Mouse (Mus musculus) liver, adult 2 months (tissue): ENCODE data around the gene Atp8b4. TPM values are rescaled to one million over a fixed set of nuclear protein-coding genes. Genes with fewer than 3 reads are reported as not detected.

Experiments used
- DNase-seq: peaks from one replicate; pipeline ENCODE4 v3.0.0-alpha.2; 2011; ENCODE audit warnings: low read depth, low spot score; ENCODE audit errors: extremely low read depth
- H3K27ac ChIP-seq: fragments of 200-500 bp; replicated peaks from 2 replicates; pipeline ENCODE4 v1.5.1; 2012; ENCODE audit warnings: low read depth, mild to moderate bottlenecking, control low read depth, inconsistent platforms, low read length; ENCODE audit not compliant: insufficient read depth
- H3K27me3 ChIP-seq: fragments of 200-500 bp; 2 replicates; pipeline ENCODE4 v1.6.1; 2012; ENCODE audit warnings: mild to moderate bottlenecking, moderate library complexity, low read length, inconsistent platforms; ENCODE audit not compliant: control insufficient read depth, insufficient read depth
- H3K36me3 ChIP-seq: fragments of 200-500 bp; 2 replicates; pipeline ENCODE4 v1.6.1; 2012; ENCODE audit warnings: low read length, inconsistent platforms; ENCODE audit not compliant: control insufficient read depth, insufficient read depth
- H3K4me1 ChIP-seq: fragments of 200-500 bp; 2 replicates; pipeline ENCODE4 v1.6.1; 2011; ENCODE audit warnings: low read length; ENCODE audit not compliant: control insufficient read depth, insufficient read depth
- H3K4me3 ChIP-seq: fragments of 200-500 bp; 2 replicates; pipeline ENCODE4 v1.5.1; 2011; ENCODE audit warnings: low read depth, mild to moderate bottlenecking, control low read depth, low read length, moderate library complexity; ENCODE audit not compliant: insufficient read depth
- H3K79me2 ChIP-seq: fragments of 200-500 bp; 2 replicates; pipeline ENCODE4 v1.6.1; 2012; ENCODE audit warnings: inconsistent platforms, mild to moderate bottlenecking, low read length, moderate library complexity; ENCODE audit not compliant: control insufficient read depth, insufficient read depth
- H3K9ac ChIP-seq: fragments of 200-500 bp; 2 replicates; pipeline ENCODE4 v1.6.1; 2012; ENCODE audit warnings: low read depth, mild to moderate bottlenecking, control low read depth, inconsistent platforms, low read length
- CTCF ChIP-seq: fragments of 200-500 bp; IDR thresholded peaks from 2 replicates; pipeline ENCODE4 v1.5.1; 2011; ENCODE audit warnings: low read depth, low read length, control low read depth
- POLR2A ChIP-seq: fragments of 200-500 bp; IDR thresholded peaks from 2 replicates; pipeline ENCODE4 v1.6.1; 2011; ENCODE audit warnings: low read length, control low read depth; ENCODE audit not compliant: insufficient read depth; ENCODE audit errors: extremely low read depth
- WGBS: fragments of 180-500 bp; shearing (Covaris S2); methylation state at CpG from one replicate; pipeline ENCODE4 v1.1.7; 2018; 5-methylcytosine and 5-hydroxymethylcytosine counted together
- polyA plus RNA-seq: library from polyadenylated mRNA; depleted of rRNA; stranded (reverse); fragments of >200 nt; gene quantifications from 2 replicates; pipeline ENCODE4 v1.2.3, GENCODE M21; 2012
- total RNA-seq: library from RNA; depleted of rRNA; stranded (reverse); fragments of >200 nt; gene quantifications from 2 replicates; pipeline ENCODE4 v1.2.3, GENCODE M21; 2014

The Atp8b4 gene
- total and polyA plus RNA-seq, 2 experiments, result 0.31 to 0.55 TPM

DNA sequence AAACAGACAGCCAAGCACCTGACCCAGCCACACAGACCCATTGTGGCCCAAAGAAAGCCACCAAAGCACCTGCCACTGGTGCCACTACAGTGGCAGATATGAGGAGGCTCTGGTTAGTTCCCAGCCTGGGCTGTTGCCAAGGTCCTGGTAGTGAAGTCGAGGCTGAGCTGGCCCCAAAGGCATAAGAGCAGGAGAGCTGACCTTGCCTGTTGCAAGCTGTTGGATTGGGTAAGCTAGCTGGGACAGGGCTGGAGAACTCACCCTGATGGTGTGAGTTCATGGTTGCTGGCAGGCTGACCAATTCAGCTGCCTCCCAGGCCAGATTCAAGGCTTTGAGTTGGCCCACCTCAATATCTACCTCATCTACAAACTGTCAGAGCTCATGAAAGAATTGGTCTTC, 4.7 kb upstream of the Atp8b4 start:
- 28% methylated on average over 1 of the region's 1 CpGs for WGBS
- no peak overlapping the region for H3K27ac ChIP-seq
- TF ChIP-seq POLR2A (no peak), CTCF (no peak)
- H3K9ac ChIP-seq, result no peak overlapping the region
- no peaks in the 10 kb centered on the region for H3K27me3 ChIP-seq
- no peaks in the 10 kb centered on the region for H3K4me1 ChIP-seq
- no peak for DNase-seq
- no peak overlapping the region for H3K4me3 ChIP-seq
- no peaks in the 10 kb centered on the region for H3K36me3 ChIP-seq
- H3K79me2 ChIP-seq, result no peaks in the 10 kb centered on the region

- Histone ChIP-seq H3K27ac (no peak overlapping the region), H3K4me1 (no peaks in the 10 kb centered on the region), H3K4me3 (no peak overlapping the region; the same call in 1 of the 2 replicates), H3K79me2 (no peaks in the 10 kb centered on the region), H3K36me3 (no peaks in the 10 kb centered on the region), H3K27me3 (peaks cover 2% of the 10 kb centered on the region; the same call in 1 of the 2 replicates), H3K9ac (no peak overlapping the region)
- DNase-seq, result no peak
- WGBS, result 73% methylated on average over 8 of the region's 8 CpGs
- TF ChIP-seq CTCF, result no peak
- TF ChIP-seq POLR2A, result no peak
Measured at GRCm38 (mm10) chr2:126499730-126500129, 744 bp downstream of the Atp8b4 start.

DNA sequence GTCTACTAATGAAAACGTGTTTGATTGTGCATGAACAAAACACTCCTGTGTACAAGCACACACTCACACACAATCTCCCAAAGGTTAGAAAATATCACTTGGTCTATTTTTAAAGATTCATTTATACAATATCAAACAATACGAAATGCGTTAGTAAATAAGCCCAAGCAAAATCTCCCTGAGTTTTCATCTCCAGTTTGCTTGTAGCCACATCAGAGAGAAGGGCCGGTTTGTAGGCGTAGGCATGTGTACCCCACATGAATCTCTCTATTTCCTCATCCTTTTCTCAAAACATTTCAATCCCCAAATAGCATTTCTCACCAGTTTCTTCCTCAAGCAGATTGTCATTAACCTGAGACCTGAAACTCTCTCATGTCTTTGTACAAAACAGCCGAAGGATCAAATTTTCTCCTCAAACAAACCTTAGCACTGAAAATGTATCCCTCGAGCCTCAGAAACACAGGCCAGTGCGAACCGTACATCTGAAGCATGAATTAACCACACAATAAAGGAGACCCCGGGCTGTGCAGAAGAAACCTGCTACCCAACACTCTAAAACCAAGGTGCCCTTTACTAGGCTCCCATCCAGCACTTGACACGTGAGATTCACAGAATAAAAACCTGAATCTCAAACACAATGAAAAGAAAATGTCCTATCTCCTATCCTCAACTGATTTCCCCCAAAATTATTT, 1.6 kb downstream of the Atp8b4 start:
- H3K4me1 ChIP-seq, result no peaks in the 10 kb centered on the region
- peaks cover 2% of the 10 kb centered on the region; the same call in 1 of the 2 replicates for H3K27me3 ChIP-seq
- H3K4me3 ChIP-seq, result no peak overlapping the region
- no peak overlapping the region for H3K27ac ChIP-seq
- H3K36me3 ChIP-seq, result no peaks in the 10 kb centered on the region
- TF ChIP-seq POLR2A (no peak), CTCF (no peak)
- no peak overlapping the region for H3K9ac ChIP-seq
- 84% methylated on average over 11 of the region's 11 CpGs for WGBS
- DNase-seq, result no peak
- H3K79me2 ChIP-seq, result no peaks in the 10 kb centered on the region

- no peak overlapping the region for H3K4me3 ChIP-seq
- no peak for TF ChIP-seq POLR2A
- TF ChIP-seq CTCF, result no peak
- DNase-seq, result no peak
- H3K4me1 ChIP-seq, result no peaks in the 10 kb centered on the region
- 82% methylated on average over 9 of the region's 9 CpGs for WGBS
- no peak overlapping the region for H3K27ac ChIP-seq
- no peaks in the 10 kb centered on the region for H3K36me3 ChIP-seq
- H3K9ac ChIP-seq, result no peak overlapping the region
- H3K79me2 ChIP-seq, result no peaks in the 10 kb centered on the region
- H3K27me3 ChIP-seq, result peaks cover 2% of the 10 kb centered on the region; the same call in 1 of the 2 replicates
Measured at GRCm38 (mm10) chr2:126496838-126497237, 3.6 kb downstream of the Atp8b4 start.

DNA sequence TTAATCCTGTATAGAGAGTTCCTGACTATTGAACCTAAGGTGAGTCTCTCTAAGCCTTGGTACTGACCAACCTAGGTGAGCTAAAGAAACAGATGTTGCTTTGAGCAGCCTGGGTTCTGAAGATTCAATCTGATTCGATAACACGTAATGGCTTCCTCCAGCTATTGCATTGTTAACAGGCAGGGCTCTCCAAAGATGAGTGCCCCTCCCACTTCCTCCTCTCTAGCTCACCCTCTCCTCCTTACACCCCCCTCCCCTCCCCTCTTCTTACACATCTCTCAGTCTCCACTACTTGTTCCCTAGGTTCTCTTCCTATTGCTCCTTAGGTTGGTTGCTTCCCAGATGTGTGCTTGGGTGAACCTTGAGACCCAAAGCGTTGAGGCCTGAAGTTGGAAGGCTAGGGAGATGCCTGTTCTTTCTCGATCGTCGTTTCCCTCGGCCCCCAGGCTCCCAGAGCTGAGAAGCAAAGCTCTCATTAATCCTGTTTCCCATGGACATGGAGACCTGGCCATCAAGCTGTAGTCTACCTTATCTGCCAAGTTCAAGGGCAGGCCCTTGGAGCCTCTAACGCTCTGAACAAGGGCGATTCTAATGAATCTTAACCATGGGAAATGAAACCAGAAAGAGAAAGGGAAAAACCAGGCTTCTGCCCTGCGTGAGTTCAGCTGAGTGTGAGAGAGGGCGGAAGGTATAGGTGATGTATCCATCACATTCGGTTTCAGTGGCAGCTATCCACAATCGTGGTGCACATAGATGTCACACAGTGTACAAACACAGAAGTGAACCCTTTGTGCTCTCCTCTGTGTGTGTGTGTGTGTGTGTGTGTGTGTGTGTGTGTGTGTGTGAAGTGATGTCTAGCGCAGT, 4.4 kb downstream of the Atp8b4 start:
- 85% methylated on average over 14 of the region's 14 CpGs for WGBS
- no peak overlapping the region for H3K27ac ChIP-seq
- DNase-seq, result no peak

DNA sequence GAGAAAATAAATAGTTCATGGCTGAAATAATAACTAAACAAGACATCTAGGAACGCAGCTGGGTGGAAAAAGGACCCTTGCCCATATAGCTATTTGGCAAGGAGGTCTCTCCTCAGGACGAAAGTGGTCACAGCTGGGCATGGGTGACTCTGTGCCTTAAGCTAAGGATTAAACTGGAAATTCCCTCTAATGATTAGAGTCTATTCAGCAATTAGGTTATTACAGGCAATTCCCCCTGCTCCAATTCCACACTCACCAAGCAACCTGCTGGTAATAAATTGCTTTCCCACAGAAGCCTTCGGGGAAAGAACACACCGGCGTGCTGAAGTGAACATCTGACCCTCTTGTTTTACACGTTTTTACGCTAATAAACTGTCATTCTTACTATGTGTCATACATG, 5.2 kb downstream of the Atp8b4 start:
- TF ChIP-seq POLR2A (no peak), CTCF (no peak)
- Histone ChIP-seq H3K36me3 (no peaks in the 10 kb centered on the region), H3K27me3 (peaks cover 2% of the 10 kb centered on the region; the same call in 1 of the 2 replicates), H3K9ac (no peak overlapping the region), H3K27ac (no peak overlapping the region), H3K4me1 (no peaks in the 10 kb centered on the region), H3K79me2 (no peaks in the 10 kb centered on the region), H3K4me3 (no peak overlapping the region)
- 85% methylated on average over 7 of the region's 7 CpGs for WGBS
- no peak for DNase-seq

More for the DNA sequence above, 4.4 kb downstream of the Atp8b4 start:
- Histone ChIP-seq H3K36me3 (no peaks in the 10 kb centered on the region), H3K4me1 (no peaks in the 10 kb centered on the region), H3K4me3 (no peak overlapping the region), H3K27me3 (peaks cover 2% of the 10 kb centered on the region; the same call in 1 of the 2 replicates), H3K79me2 (no peaks in the 10 kb centered on the region), H3K9ac (no peak overlapping the region)
- TF ChIP-seq CTCF, result no peak
- TF ChIP-seq POLR2A, result no peak
